Mouse (Mus musculus) heart, embryonic 12.5 days (tissue): ENCODE data around the gene Nup107. TPM values are rescaled to one million over a fixed set of nuclear protein-coding genes. Genes with fewer than 3 reads are reported as not detected.

Experiments used
- ATAC-seq: fragments of 200-750 bp; cut with Nextera tagmentation; 2 replicates; pipeline ENCODE4 v1.8.0; 2017; ENCODE audit warnings: moderate TSS enrichment, moderate library complexity; ENCODE audit not compliant: insufficient number of reproducible peaks, low FRiP score
- H3K27ac ChIP-seq: fragments of 300-500 bp; sonication (generic); 2 replicates; pipeline ENCODE4 v1.5.1; 2016; ENCODE audit warnings: mild to moderate bottlenecking, moderate library complexity; ENCODE audit not compliant: poor library complexity, severe bottlenecking
- H3K27me3 ChIP-seq: fragments of 300-500 bp; sonication (generic); replicated peaks from 2 replicates; pipeline ENCODE4 v1.6.1; 2016; ENCODE audit warnings: mild to moderate bottlenecking, moderate library complexity
- H3K36me3 ChIP-seq: fragments of 300-500 bp; sonication (generic); 2 replicates; pipeline ENCODE4 v1.6.1; 2016; ENCODE audit warnings: mild to moderate bottlenecking, moderate library complexity
- H3K4me1 ChIP-seq: fragments of 300-500 bp; sonication (generic); replicated peaks from 2 replicates; pipeline ENCODE4 v1.6.1; 2016; ENCODE audit warnings: mild to moderate bottlenecking
- H3K4me2 ChIP-seq: fragments of 300-500 bp; sonication (generic); 2 replicates; pipeline ENCODE4 v1.6.1; 2016; ENCODE audit warnings: mild to moderate bottlenecking, moderate library complexity
- H3K4me3 ChIP-seq: fragments of 300-500 bp; sonication (generic); 2 replicates; pipeline ENCODE4 v1.5.1; 2016; ENCODE audit warnings: mild to moderate bottlenecking
- H3K9ac ChIP-seq: fragments of 300-500 bp; sonication (generic); 2 replicates; pipeline ENCODE4 v1.6.1; 2016; ENCODE audit warnings: mild to moderate bottlenecking, moderate library complexity
- H3K9me3 ChIP-seq: fragments of 300-500 bp; sonication (generic); replicated peaks from 2 replicates; pipeline ENCODE4 v1.6.1; 2016; ENCODE audit warnings: mild to moderate bottlenecking, moderate library complexity
- WGBS: fragments of 180-500 bp; shearing (Covaris S2); methylation state at CpG from one replicate; pipeline ENCODE4 v1.1.7; 2016; 5-methylcytosine and 5-hydroxymethylcytosine counted together
- polyA plus RNA-seq: library from polyadenylated mRNA; unstranded; fragments of >200 nt; fragmentation: Nextera tagmentation; extraction: Ambion mirVana; gene quantifications from 2 replicates; pipeline ENCODE4 v1.2.1, GENCODE M21; 2016

Gene Nup107
- polyA plus RNA-seq, result 62.4 and 72.0 TPM in 2 replicates

DNA sequence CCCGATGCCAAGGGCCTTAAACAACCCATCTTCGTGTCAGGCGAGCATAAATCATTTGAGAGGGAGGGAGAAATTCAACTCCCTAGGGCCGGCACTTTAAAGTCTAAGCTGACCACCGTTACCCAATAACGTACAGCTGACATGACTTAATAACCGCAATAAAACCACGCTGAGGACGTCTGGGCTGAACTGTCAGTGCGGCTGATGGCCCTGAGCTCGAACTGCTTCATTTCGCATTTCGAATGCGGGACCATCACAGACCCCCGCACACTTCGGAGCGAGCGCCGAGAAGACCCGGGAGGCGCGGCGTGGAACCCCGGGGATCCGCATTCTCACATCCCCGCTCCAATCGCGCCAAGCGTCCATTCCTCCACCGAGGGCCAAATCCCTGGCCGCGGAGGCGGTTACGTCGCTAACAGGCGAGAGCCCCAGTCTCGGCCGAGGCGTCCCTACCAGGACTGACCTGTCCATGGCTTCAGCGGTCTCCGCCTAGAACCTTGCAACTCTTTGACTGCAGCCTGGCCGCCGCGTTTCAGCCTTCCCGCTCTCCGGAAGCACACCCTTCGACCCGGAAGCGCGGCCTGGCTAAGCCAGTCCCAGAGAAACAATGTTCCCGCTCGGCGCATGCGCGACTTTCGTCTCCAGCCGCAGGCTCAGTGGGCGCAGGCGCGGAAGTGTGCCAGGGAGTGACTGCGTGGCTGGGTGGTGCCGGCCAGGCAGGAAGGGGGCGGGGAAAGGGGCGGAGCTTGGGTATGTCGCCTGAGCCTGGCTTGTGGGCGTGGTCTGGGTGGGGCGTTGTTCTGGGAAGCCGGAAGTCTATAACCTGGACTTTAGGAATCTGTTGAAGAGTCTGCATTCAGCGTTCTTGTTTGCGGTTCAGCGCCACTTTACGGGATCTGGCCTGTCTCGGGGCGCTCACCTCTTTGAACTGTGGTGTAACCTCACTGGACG lies at the start of gene Nup107:
TSS of gene Nup107 (minus strand) at position 565 of the 951 bp plus-strand sequence.
- Histone ChIP-seq H3K27me3 (no peaks in the 10 kb centered on the region), H3K4me2 (peak within 1 kb of the TSS; percentile 88), H3K4me3 (peak within 1 kb of the TSS; percentile 97), H3K27ac (peak within 1 kb of the TSS; percentile 75), H3K4me1 (peaks cover 20% of the 10 kb centered on the region), H3K9ac (peak within 1 kb of the TSS; percentile 89), H3K9me3 (0 out of 2 replicates have a peak, but pooled peaks cover 3% of the 10 kb centered on the region), H3K36me3 (peaks cover 15% of the 10 kb centered on the region)
- WGBS, result under 1% methylated on average over 75 of the region's 75 CpGs
- peak; percentile 97 for ATAC-seq

DNA sequence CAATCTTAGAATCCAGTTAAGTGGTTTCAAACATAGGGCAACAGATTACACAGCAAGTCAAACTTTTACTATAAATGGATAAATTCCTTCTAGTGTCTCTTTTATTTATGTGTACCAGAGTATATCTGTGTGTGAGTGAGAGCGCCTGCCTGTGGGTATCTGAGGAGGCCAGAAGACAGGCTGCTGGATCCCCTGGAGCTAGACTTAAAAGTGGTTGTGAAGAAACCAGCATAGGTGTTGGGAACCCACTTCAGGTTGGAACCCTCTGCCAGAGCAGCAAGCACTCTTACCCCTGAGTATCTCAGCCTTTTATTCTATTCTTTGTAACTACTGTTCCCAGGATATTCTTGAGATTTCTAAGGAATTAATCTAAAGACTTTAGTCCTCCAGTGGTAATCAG lies 49.3 kb upstream of the Nup107 start:
- no peak overlapping the region for H3K4me3 ChIP-seq
- no peak overlapping the region for H3K9ac ChIP-seq
- H3K27me3 ChIP-seq, result no peaks in the 10 kb centered on the region
- no peak for ATAC-seq
- peaks cover 3% of the 10 kb centered on the region; the same call in 1 of the 2 replicates for H3K9me3 ChIP-seq
- H3K4me2 ChIP-seq, result no peak overlapping the region
- H3K4me1 ChIP-seq, result peaks cover 24% of the 10 kb centered on the region
- no peak overlapping the region for H3K27ac ChIP-seq
- WGBS, result 66% methylated on average over 1 of the region's 1 CpGs
- H3K36me3 ChIP-seq, result no peaks in the 10 kb centered on the region

DNA sequence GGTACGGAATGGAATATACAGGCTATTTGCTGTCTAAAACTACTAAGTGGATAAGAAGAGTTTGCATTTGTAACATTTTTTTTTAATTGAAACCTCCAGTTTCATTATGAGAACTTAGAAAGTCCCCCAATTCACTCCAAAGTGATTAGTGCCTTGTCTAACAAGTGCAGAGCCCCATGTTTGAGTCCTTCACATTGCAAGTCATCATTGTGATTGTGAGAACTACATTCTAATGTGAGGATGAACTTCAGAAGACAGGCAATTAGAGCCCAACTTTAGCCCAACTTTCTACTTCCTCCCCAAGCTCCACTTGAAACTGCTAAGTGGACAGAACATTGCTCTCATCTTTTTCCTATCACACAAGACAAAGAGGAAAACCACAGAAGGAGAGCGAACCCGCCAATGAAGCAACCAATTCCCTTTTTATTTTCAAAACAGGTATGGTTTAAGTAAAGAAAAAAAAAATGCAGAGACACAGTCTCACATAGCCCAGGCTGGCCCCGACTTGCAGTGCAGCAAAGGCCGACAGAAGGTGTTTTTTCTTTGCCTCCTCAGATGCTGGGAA lies 48.0 kb upstream of the Nup107 start:
- 85% methylated on average over 5 of the region's 5 CpGs for WGBS
- H3K4me2 ChIP-seq, result no peak overlapping the region
- H3K4me1 ChIP-seq, result peaks cover 26% of the 10 kb centered on the region
- no peaks in the 10 kb centered on the region for H3K27me3 ChIP-seq
- H3K9me3 ChIP-seq, result peaks cover 3% of the 10 kb centered on the region; the same call in 1 of the 2 replicates
- no peak overlapping the region for H3K9ac ChIP-seq
- no peak overlapping the region for H3K4me3 ChIP-seq
- no peak for ATAC-seq
- H3K36me3 ChIP-seq, result no peaks in the 10 kb centered on the region
- H3K27ac ChIP-seq, result no peak overlapping the region

DNA sequence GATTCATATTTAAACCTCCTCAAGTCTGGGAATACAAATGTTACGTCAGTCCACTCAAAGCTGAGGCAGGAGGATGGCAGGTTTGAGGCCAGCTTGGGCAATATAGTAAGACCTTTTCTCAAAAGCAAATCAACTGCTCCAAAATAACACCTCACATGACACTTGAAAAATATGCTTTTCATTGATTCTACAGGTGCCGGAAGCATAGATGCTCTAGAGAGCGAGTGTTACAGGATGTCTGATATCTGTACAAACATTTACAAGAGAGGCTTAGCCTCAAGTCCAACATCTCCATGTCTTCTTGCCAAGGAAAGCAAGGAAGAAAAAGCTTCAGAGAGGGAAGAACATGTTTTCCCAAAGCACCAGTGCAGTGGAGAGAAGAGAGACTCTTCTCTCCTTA lies 47.2 kb upstream of the Nup107 start:
- H3K27me3 ChIP-seq, result no peaks in the 10 kb centered on the region
- H3K27ac ChIP-seq, result no peak overlapping the region
- no peak overlapping the region for H3K4me2 ChIP-seq
- no peaks in the 10 kb centered on the region for H3K36me3 ChIP-seq
- H3K4me1 ChIP-seq, result peaks cover 30% of the 10 kb centered on the region
- peaks cover 3% of the 10 kb centered on the region; the same call in 1 of the 2 replicates for H3K9me3 ChIP-seq
- H3K4me3 ChIP-seq, result no peak overlapping the region
- 78% methylated on average over 3 of the region's 3 CpGs for WGBS
- no peak overlapping the region for H3K9ac ChIP-seq
- ATAC-seq, result no peak

GRCm38 (mm10) chr10:117838924-117839323 lies 46.4 kb upstream of the Nup107 start:
- H3K27ac ChIP-seq, result no peak overlapping the region
- 93% methylated on average over 3 of the region's 3 CpGs for WGBS
- no peak overlapping the region for H3K4me3 ChIP-seq
- H3K9ac ChIP-seq, result no peak overlapping the region
- no peak overlapping the region for H3K4me2 ChIP-seq
- H3K36me3 ChIP-seq, result no peaks in the 10 kb centered on the region
- no peaks in the 10 kb centered on the region for H3K27me3 ChIP-seq
- H3K9me3 ChIP-seq, result peaks cover 3% of the 10 kb centered on the region; the same call in 1 of the 2 replicates
- no peak for ATAC-seq
- H3K4me1 ChIP-seq, result peaks cover 35% of the 10 kb centered on the region

GRCm38 (mm10) chr10:117836354-117836753 lies 43.8 kb upstream of the Nup107 start:
- peaks cover 33% of the 10 kb centered on the region for H3K4me1 ChIP-seq
- H3K27ac ChIP-seq, result no peak overlapping the region
- no peak for ATAC-seq
- H3K36me3 ChIP-seq, result 0 out of 2 replicates have a peak, but pooled peaks cover 2% of the 10 kb centered on the region
- H3K4me2 ChIP-seq, result no peak overlapping the region
- 75% methylated on average over 2 of the region's 2 CpGs for WGBS
- peaks cover 3% of the 10 kb centered on the region; the same call in 1 of the 2 replicates for H3K9me3 ChIP-seq
- H3K4me3 ChIP-seq, result no peak overlapping the region
- no peak overlapping the region for H3K9ac ChIP-seq
- H3K27me3 ChIP-seq, result no peaks in the 10 kb centered on the region

- WGBS, result 67% methylated on average over 5 of the region's 5 CpGs
These were observed 42.9 kb upstream of the Nup107 start for GRCm38 (mm10) chr10:117835453-117835852.

DNA sequence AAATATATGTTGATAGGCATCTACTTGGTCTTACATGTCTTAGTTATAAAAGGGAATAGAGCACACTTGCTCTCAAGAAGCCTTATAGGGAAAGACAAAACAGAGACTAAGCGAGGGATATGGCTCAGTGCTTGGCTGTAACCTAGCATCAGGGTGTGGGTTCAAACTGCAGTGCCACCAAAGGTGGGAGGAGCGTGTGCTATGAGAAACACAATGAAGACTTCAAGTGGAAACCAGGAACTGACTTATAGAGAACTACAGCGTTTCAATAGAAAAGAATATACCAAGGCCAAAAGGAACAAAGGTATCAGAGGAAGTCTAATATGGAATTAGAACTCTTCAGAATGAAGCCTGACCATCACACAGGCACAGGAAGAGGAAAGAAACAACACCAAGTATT lies 38.3 kb upstream of the Nup107 start:
- Histone ChIP-seq H3K36me3 (0 out of 2 replicates have a peak, but pooled peaks cover 2% of the 10 kb centered on the region), H3K4me1 (peaks cover 42% of the 10 kb centered on the region), H3K9me3 (no peaks in the 10 kb centered on the region), H3K27me3 (no peaks in the 10 kb centered on the region), H3K27ac (no peak overlapping the region), H3K9ac (no peak overlapping the region), H3K4me3 (no peak overlapping the region), H3K4me2 (no peak overlapping the region)
- ATAC-seq, result no peak
- WGBS, result 89% methylated on average over 3 of the region's 3 CpGs

More at GRCm38 (mm10) chr10:117835453-117835852, 42.9 kb upstream of the Nup107 start:
- Histone ChIP-seq H3K9me3 (peaks cover 3% of the 10 kb centered on the region; the same call in 1 of the 2 replicates), H3K27ac (no peak overlapping the region), H3K4me1 (peaks cover 26% of the 10 kb centered on the region), H3K27me3 (no peaks in the 10 kb centered on the region), H3K4me2 (no peak overlapping the region), H3K4me3 (no peak overlapping the region), H3K9ac (no peak overlapping the region), H3K36me3 (0 out of 2 replicates have a peak, but pooled peaks cover 2% of the 10 kb centered on the region)
- no peak for ATAC-seq

- peaks cover 45% of the 10 kb centered on the region for H3K4me1 ChIP-seq
- no peak overlapping the region for H3K4me2 ChIP-seq
- H3K9ac ChIP-seq, result no peak overlapping the region
- no peaks in the 10 kb centered on the region for H3K9me3 ChIP-seq
- H3K27ac ChIP-seq, result no peak overlapping the region
- no peak for ATAC-seq
- H3K27me3 ChIP-seq, result no peaks in the 10 kb centered on the region
- H3K36me3 ChIP-seq, result 0 out of 2 replicates have a peak, but pooled peaks cover 2% of the 10 kb centered on the region
- no peak overlapping the region for H3K4me3 ChIP-seq
- WGBS, result 92% methylated on average over 7 of the region's 7 CpGs
These were observed 37.1 kb upstream of the Nup107 start for GRCm38 (mm10) chr10:117829472-117830155.

DNA sequence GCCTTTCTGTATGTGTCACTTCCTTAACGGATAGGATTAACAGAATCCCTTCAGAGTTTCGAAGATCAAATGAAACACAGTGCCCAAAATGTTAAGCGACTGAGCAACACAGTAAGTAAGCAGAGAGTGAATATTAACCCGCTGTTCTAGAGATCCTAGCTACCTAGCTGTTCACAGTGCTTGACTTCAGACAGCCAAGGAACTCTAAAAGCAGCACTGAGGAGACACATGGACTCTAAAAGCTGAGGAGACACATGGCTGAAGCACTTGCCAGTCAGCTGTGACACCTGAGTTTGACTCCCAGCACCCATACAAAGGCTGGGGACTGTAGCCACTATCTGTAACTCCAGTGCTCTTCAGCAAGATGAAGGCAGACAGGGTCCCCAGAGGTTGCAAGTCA lies 36.5 kb upstream of the Nup107 start:
- no peak for ATAC-seq
- H3K9ac ChIP-seq, result no peak overlapping the region
- H3K27me3 ChIP-seq, result no peaks in the 10 kb centered on the region
- H3K4me2 ChIP-seq, result no peak overlapping the region
- peaks cover 7% of the 10 kb centered on the region for H3K36me3 ChIP-seq
- no peak overlapping the region for H3K4me3 ChIP-seq
- H3K4me1 ChIP-seq, result peaks cover 42% of the 10 kb centered on the region
- no peak overlapping the region for H3K27ac ChIP-seq
- H3K9me3 ChIP-seq, result no peaks in the 10 kb centered on the region
- 79% methylated on average over 4 of the region's 4 CpGs for WGBS

GRCm38 (mm10) chr10:117828536-117828935 lies 36.0 kb upstream of the Nup107 start:
- H3K9me3 ChIP-seq, result no peaks in the 10 kb centered on the region
- H3K4me3 ChIP-seq, result no peak overlapping the region
- H3K4me2 ChIP-seq, result no peak overlapping the region
- H3K27me3 ChIP-seq, result no peaks in the 10 kb centered on the region
- peaks cover 10% of the 10 kb centered on the region for H3K36me3 ChIP-seq
- no peak overlapping the region for H3K9ac ChIP-seq
- H3K27ac ChIP-seq, result no peak overlapping the region
- WGBS, result 62% methylated on average over 4 of the region's 4 CpGs
- H3K4me1 ChIP-seq, result peaks cover 42% of the 10 kb centered on the region
- ATAC-seq, result no peak
